Mouse (Mus musculus): ENCODE results near the gene Gm6993. TPM values are rescaled to one million over a fixed set of nuclear protein-coding genes. Genes with fewer than 3 reads are reported as not detected.

The Gm6993 gene
- polyA plus RNA-seq, 1 experiment from 2014 or later: not detected

Other genes starting within 250 kb of the Gm6993 start
- 0.81 and 1.2 TPM in 2 replicates for gene Fam110c, start 166.9 kb upstream of the Gm6993 start, polyA plus RNA-seq (2016; fragmentation: Nextera tagmentation; extraction: Ambion mirVana)
- 127 and 132 TPM in 2 replicates for gene Lamb1, start 24.5 kb downstream of the Gm6993 start, polyA plus RNA-seq (2016; fragmentation: Nextera tagmentation; extraction: Ambion mirVana)
- 235 and 238 TPM in 2 replicates for gene Dld, start 110.7 kb downstream of the Gm6993 start, polyA plus RNA-seq (2016; fragmentation: Nextera tagmentation; extraction: Ambion mirVana)
- 0.10 TPM in 1 of 2 replicates, not detected in the other for gene Slc26a3, start 150.1 kb downstream of the Gm6993 start, polyA plus RNA-seq (2016; fragmentation: Nextera tagmentation; extraction: Ambion mirVana)

Measured in heart, embryonic 12.5 days (tissue).